Mouse (Mus musculus): ENCODE measurements around the gene Kcnk4.

- TF ChIP-seq POLR2A (IDR thresholded peaks at IDR 0.05; ENCODE audit: extremely low read depth, insufficient read depth, low read length) (peak; percentile 62; the same call in 1 of the 2 replicates), CTCF (IDR thresholded peaks at IDR 0.05; ENCODE audit: extremely low read depth, insufficient read depth, low read length) (no peak)
These were observed 8.0 kb upstream of the Kcnk4 start, which contains the start of gene Gpr137 for GRCm38 (mm10) chr19:6942249-6942691.

Measured in cortical plate, adult 2 months (tissue).